Mouse (Mus musculus) hindbrain, embryonic 13.5 days (tissue): Measurements from ENCODE around the gene Rph3al. TPM values are rescaled to one million over a fixed set of nuclear protein-coding genes. Genes with fewer than 3 reads are reported as not detected.

Source experiments
- ATAC-seq: fragments of 200-750 bp; cut with Nextera tagmentation; 2 replicates; pipeline ENCODE4 v1.8.0; 2017; ENCODE audit warnings: moderate TSS enrichment; ENCODE audit not compliant: low FRiP score
- H3K27ac ChIP-seq: fragments of 300-500 bp; sonication (generic); 2 replicates; pipeline ENCODE4 v1.5.1; 2015; ENCODE audit warnings: inconsistent platforms, mild to moderate bottlenecking, moderate library complexity
- H3K27me3 ChIP-seq: fragments of 300-500 bp; sonication (generic); 2 replicates; pipeline ENCODE4 v1.6.1; 2015; ENCODE audit warnings: mild to moderate bottlenecking, inconsistent platforms
- H3K36me3 ChIP-seq: fragments of 300-500 bp; sonication (generic); 2 replicates; pipeline ENCODE4 v1.6.1; 2015; ENCODE audit warnings: mild to moderate bottlenecking, inconsistent platforms
- H3K4me1 ChIP-seq: fragments of 300-500 bp; sonication (generic); replicated peaks from 2 replicates; pipeline ENCODE4 v1.6.1; 2015; ENCODE audit warnings: inconsistent platforms
- H3K4me2 ChIP-seq: fragments of 300-500 bp; sonication (generic); 2 replicates; pipeline ENCODE4 v1.6.1; 2015; ENCODE audit warnings: inconsistent platforms, mild to moderate bottlenecking, moderate library complexity
- H3K4me3 ChIP-seq: fragments of 300-500 bp; sonication (generic); 2 replicates; pipeline ENCODE4 v1.5.1; 2015; ENCODE audit warnings: mild to moderate bottlenecking, inconsistent platforms
- H3K9ac ChIP-seq: fragments of 300-500 bp; sonication (generic); 2 replicates; pipeline ENCODE4 v1.6.1; 2015; ENCODE audit warnings: mild to moderate bottlenecking, inconsistent platforms
- H3K9me3 ChIP-seq: fragments of 300-500 bp; sonication (generic); 2 replicates; pipeline ENCODE4 v1.6.1; 2016; ENCODE audit warnings: inconsistent platforms
- WGBS: fragments of 180-500 bp; shearing (Covaris S2); methylation state at CpG from one replicate; pipeline ENCODE4 v1.1.7; 2015; 5-methylcytosine and 5-hydroxymethylcytosine counted together
- polyA plus RNA-seq: library from polyadenylated mRNA; unstranded; fragments of >200 nt; fragmentation: Nextera tagmentation; extraction: Ambion mirVana; gene quantifications from 2 replicates; pipeline ENCODE4 v1.2.1, GENCODE M21; 2015

Rph3al gene
- polyA plus RNA-seq, 1 experiment from 2014 or later, result 2.5 TPM

DNA sequence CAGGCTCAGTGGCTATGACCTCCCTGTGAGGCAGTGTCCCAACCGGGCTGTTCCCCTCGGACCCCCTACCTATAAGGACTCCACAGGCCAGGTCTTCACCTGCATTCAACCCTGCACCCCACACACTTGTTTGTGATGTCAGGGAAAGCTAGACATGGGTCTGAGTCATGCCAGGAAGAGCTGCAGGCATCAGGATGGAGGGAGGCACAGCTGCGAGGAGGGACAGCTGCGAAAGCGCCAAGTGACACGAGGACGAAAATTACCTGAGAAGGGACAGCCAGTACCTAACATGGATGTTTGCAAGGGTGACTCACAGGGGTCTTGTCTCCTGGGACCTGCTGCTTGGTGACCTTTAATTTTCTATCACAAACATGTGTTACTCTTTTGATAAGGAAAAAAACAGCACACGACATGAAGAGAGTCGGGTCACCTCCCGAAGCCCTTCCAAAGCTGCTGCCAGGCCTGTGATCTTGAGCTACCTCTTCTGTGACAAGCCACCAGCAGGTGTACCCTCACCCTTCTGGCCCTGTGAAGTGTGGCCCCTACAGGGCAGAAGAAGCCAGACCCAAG lies 85.1 kb downstream of the Rph3al start:
- Histone ChIP-seq H3K9me3 (no peaks in the 10 kb centered on the region), H3K27me3 (no peaks in the 10 kb centered on the region), H3K4me1 (peaks cover 27% of the 10 kb centered on the region), H3K4me3 (no peak overlapping the region), H3K9ac (peak overlapping the region; percentile 15; the same call in 1 of the 2 replicates), H3K36me3 (no peaks in the 10 kb centered on the region), H3K4me2 (no peak overlapping the region), H3K27ac (peak overlapping the region; percentile 72)
- WGBS, result 85% methylated on average over 10 of the region's 10 CpGs
- no peak for ATAC-seq

- no peak overlapping the region for H3K4me3 ChIP-seq
- 0 out of 2 replicates have a peak, but pooled peaks have one; percentile 32 for ATAC-seq
- WGBS, result 55% methylated on average over 2 of the region's 2 CpGs
- H3K4me2 ChIP-seq, result no peak overlapping the region
- peak overlapping the region; percentile 72 for H3K27ac ChIP-seq
- H3K9me3 ChIP-seq, result no peaks in the 10 kb centered on the region
- H3K27me3 ChIP-seq, result no peaks in the 10 kb centered on the region
- H3K4me1 ChIP-seq, result peaks cover 27% of the 10 kb centered on the region
- no peak overlapping the region for H3K9ac ChIP-seq
- no peaks in the 10 kb centered on the region for H3K36me3 ChIP-seq
Observed at GRCm38 (mm10) chr11:75852485-75852884, 85.7 kb downstream of the Rph3al start.

DNA sequence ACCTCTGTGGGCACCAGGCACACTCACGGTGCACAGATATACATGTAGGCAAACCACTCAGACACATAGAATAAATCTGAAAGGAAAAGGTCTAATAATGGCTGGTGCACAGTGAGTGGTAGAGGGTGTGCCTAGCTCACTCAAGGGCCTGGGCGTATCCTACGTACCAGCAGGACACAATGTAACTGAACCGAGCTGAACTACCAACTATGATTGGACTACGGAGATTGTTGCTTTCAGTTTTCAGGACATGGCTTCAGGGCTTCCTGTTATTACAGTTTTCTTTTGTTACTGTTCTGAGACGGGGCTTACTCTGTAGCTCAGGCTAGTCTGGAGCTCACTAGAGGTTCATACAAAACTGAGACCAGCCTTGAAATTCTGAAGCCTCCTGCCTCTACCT lies 88.7 kb downstream of the Rph3al start:
- ATAC-seq, result no peak
- 87% methylated on average over 6 of the region's 6 CpGs for WGBS
- Histone ChIP-seq H3K9me3 (no peaks in the 10 kb centered on the region), H3K36me3 (no peaks in the 10 kb centered on the region), H3K4me3 (no peak overlapping the region), H3K27me3 (no peaks in the 10 kb centered on the region), H3K4me2 (no peak overlapping the region), H3K27ac (no peak overlapping the region), H3K9ac (no peak overlapping the region), H3K4me1 (peaks cover 48% of the 10 kb centered on the region)

DNA sequence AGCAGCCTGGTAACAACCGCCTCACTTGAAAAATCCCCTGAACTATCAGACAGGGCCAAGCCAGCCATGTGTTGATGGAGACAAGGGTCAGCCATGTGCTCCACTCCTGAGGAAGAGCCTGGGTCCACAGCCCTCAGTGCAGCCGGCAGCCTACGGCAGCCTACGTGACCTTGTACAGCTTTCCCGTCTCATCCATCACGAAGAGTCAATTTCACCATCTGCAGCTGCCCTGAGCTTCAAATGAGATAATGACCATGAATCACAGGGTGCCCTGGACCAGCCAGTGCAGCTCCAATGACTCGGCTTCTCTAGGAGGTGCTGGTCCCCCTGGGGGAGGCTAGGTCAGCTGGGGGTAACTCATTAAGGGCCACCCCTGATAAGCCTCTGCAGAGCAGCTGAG lies 91.6 kb downstream of the Rph3al start:
- 0 out of 2 replicates have a peak, but pooled peaks have one; percentile 40 for ATAC-seq
- peaks cover 41% of the 10 kb centered on the region for H3K4me1 ChIP-seq
- WGBS, result 32% methylated on average over 7 of the region's 7 CpGs

GRCm38 (mm10) chr11:75845675-75846074 lies 92.6 kb downstream of the Rph3al start:
- WGBS, result 36% methylated on average over 7 of the region's 7 CpGs
- no peak overlapping the region for H3K4me2 ChIP-seq
- no peak overlapping the region for H3K9ac ChIP-seq
- ATAC-seq, result no peak
- no peaks in the 10 kb centered on the region for H3K9me3 ChIP-seq
- H3K4me3 ChIP-seq, result no peak overlapping the region
- H3K27me3 ChIP-seq, result no peaks in the 10 kb centered on the region
- H3K27ac ChIP-seq, result no peak overlapping the region
- H3K36me3 ChIP-seq, result no peaks in the 10 kb centered on the region
- H3K4me1 ChIP-seq, result peaks cover 44% of the 10 kb centered on the region

More for the DNA sequence above, 91.6 kb downstream of the Rph3al start:
- H3K9ac ChIP-seq, result no peak overlapping the region
- no peak overlapping the region for H3K27ac ChIP-seq
- H3K27me3 ChIP-seq, result no peaks in the 10 kb centered on the region
- no peaks in the 10 kb centered on the region for H3K9me3 ChIP-seq
- no peak overlapping the region for H3K4me3 ChIP-seq
- no peaks in the 10 kb centered on the region for H3K36me3 ChIP-seq
- H3K4me2 ChIP-seq, result no peak overlapping the region

DNA sequence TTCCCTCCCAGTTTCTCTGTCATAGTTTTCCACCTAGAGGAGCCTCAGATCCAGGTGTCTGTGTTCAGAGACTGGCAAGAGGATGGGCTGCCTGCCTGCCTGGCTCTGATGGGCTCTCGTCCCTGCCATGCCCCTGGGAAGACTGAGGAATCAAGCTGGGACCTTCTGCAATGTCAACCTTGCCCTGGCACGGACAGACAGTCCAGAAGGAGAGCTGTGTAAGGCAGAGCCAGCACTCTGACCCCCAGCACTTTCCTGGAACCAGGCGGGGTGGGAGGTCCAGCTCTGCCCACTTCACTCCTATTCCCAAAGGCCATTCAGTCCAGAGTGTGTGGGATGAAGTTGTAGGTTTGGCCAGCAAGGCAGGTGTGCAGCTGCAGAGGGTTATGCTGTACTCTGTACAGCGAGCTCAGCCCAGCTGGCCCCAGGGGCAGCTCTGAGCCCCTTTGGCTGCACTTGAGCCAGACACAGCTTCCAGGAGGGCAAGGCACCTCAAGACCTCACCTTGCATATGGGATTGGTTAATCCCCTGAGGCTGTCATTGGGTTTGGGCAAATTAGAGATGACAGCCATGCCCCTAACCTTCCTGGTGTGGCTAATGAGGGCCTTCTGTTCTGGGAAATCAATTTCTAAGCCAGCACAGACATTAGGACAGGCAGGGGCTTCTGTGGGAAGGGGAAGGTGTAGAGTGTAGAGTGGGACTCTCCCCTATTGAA lies 95.2 kb downstream of the Rph3al start:
- H3K9me3 ChIP-seq, result no peaks in the 10 kb centered on the region
- WGBS, result 65% methylated on average over 4 of the region's 4 CpGs
- H3K27me3 ChIP-seq, result no peaks in the 10 kb centered on the region
- no peak overlapping the region for H3K4me3 ChIP-seq
- H3K27ac ChIP-seq, result no peak overlapping the region
- no peaks in the 10 kb centered on the region for H3K36me3 ChIP-seq
- no peak overlapping the region for H3K4me2 ChIP-seq
- no peak for ATAC-seq
- H3K9ac ChIP-seq, result no peak overlapping the region
- peaks cover 58% of the 10 kb centered on the region for H3K4me1 ChIP-seq

GRCm38 (mm10) chr11:75841503-75841902 lies 96.7 kb downstream of the Rph3al start:
- no peaks in the 10 kb centered on the region for H3K36me3 ChIP-seq
- no peak overlapping the region for H3K27ac ChIP-seq
- no peak overlapping the region for H3K9ac ChIP-seq
- H3K9me3 ChIP-seq, result no peaks in the 10 kb centered on the region
- H3K4me1 ChIP-seq, result peaks cover 53% of the 10 kb centered on the region
- no peaks in the 10 kb centered on the region for H3K27me3 ChIP-seq
- H3K4me2 ChIP-seq, result no peak overlapping the region
- ATAC-seq, result 0 out of 2 replicates have a peak, but pooled peaks have one; percentile 15
- no peak overlapping the region for H3K4me3 ChIP-seq
- WGBS, result 52% methylated on average over 3 of the region's 3 CpGs

- Histone ChIP-seq H3K4me3 (no peak overlapping the region), H3K36me3 (no peaks in the 10 kb centered on the region), H3K27me3 (no peaks in the 10 kb centered on the region), H3K9ac (no peak overlapping the region), H3K9me3 (no peaks in the 10 kb centered on the region), H3K4me1 (peaks cover 39% of the 10 kb centered on the region), H3K4me2 (no peak overlapping the region), H3K27ac (no peak overlapping the region)
- ATAC-seq, result no peak
- WGBS, result 72% methylated on average over 12 of the region's 12 CpGs
Observed at GRCm38 (mm10) chr11:75839536-75840430, 98.4 kb downstream of the Rph3al start.

DNA sequence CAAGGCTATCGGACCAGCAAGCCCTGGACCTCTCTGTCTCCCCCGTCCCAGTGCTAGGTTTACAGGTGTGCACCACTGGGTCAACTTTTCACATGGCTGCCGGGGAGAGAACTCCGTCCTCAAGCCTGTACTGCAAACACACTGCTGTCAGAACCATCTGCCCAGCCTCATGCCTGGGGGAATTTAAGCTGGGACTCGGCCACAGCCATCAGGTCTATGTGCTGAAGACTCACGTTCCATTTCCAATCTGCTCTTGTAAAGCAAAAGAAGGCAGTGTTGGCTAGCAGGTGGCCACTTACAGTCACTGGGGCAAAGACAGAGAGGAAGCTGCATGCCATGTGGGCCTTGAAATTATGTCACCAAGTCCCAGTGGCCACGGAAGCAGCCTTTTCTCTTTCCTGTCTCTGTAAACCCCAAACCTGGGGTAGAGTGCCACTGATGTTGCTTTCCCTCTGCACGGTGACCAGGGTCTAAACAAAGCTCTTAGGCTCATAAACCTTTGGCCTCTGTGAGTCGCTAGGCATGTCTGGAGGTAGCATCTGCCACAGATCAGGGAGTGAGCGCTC lies 99.3 kb downstream of the Rph3al start:
- Histone ChIP-seq H3K27me3 (no peaks in the 10 kb centered on the region), H3K4me3 (no peak overlapping the region), H3K27ac (no peak overlapping the region), H3K9ac (no peak overlapping the region), H3K9me3 (no peaks in the 10 kb centered on the region), H3K36me3 (no peaks in the 10 kb centered on the region), H3K4me2 (no peak overlapping the region), H3K4me1 (peaks cover 37% of the 10 kb centered on the region)
- ATAC-seq, result no peak
- 71% methylated on average over 10 of the region's 10 CpGs for WGBS

GRCm38 (mm10) chr11:75836240-75836610 lies 102.0 kb downstream of the Rph3al start:
- Histone ChIP-seq H3K27ac (no peak overlapping the region), H3K27me3 (no peaks in the 10 kb centered on the region), H3K4me3 (no peak overlapping the region), H3K9me3 (no peaks in the 10 kb centered on the region), H3K4me2 (no peak overlapping the region), H3K4me1 (peaks cover 14% of the 10 kb centered on the region), H3K9ac (no peak overlapping the region), H3K36me3 (no peaks in the 10 kb centered on the region)
- ATAC-seq, result no peak
- WGBS, result 68% methylated on average over 11 of the region's 11 CpGs

- Histone ChIP-seq H3K4me1 (peaks cover 13% of the 10 kb centered on the region), H3K27me3 (no peaks in the 10 kb centered on the region), H3K9me3 (no peaks in the 10 kb centered on the region), H3K9ac (no peak overlapping the region), H3K4me2 (no peak overlapping the region), H3K36me3 (no peaks in the 10 kb centered on the region), H3K27ac (no peak overlapping the region), H3K4me3 (no peak overlapping the region)
- no peak for ATAC-seq
- 84% methylated on average over 11 of the region's 11 CpGs for WGBS
Observed at GRCm38 (mm10) chr11:75835587-75836239, 102.5 kb downstream of the Rph3al start.

GRCm38 (mm10) chr11:75833081-75833480 lies 105.1 kb downstream of the Rph3al start:
- Histone ChIP-seq H3K9me3 (no peaks in the 10 kb centered on the region), H3K4me3 (no peak overlapping the region), H3K4me2 (no peak overlapping the region), H3K9ac (no peak overlapping the region), H3K27me3 (no peaks in the 10 kb centered on the region), H3K4me1 (no peaks in the 10 kb centered on the region), H3K27ac (no peak overlapping the region), H3K36me3 (no peaks in the 10 kb centered on the region)
- no peak for ATAC-seq
- 81% methylated on average over 6 of the region's 6 CpGs for WGBS
